Mouse (Mus musculus) stomach, postnatal 0 days (tissue): ENCODE results near the gene Grcc10.

Source experiments
- CTCF ChIP-seq: IDR thresholded peaks from 2 replicates; pipeline ENCODE4 v1.5.1; 2016; ENCODE audit warnings: antibody characterized with exemption, low read depth, mild to moderate bottlenecking, moderate library complexity
- EP300 ChIP-seq: optimal IDR thresholded peaks from 2 replicates; pipeline ENCODE3; 2016; ENCODE audit warnings: antibody characterized with exemption

DNA sequence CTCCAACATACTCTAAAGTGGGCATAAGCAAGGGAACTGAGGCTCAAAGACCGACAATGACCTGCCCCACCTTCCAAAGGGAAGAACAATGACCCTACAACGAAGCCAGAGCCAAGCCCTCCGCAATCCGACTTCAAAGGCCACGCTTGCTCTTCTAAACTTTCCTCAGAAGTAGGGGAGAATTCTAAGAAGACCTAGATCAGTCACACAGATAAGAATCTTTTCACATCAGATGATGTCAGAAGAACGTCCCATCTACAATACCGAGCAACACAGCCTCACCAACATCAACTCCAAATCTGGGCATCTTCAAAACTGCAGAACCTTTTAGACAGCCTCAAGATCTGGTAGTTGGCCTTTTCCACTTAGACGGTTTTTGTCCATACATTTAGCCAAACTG, 9.2 kb upstream of the Grcc10 start:
- TF ChIP-seq CTCF (no peak), EP300 (no peak)
